Mouse (Mus musculus) liver, embryonic 15.5 days (tissue): ENCODE data around the gene Esp16. TPM values are rescaled to one million over a fixed set of nuclear protein-coding genes. Genes with fewer than 3 reads are reported as not detected.
"Not testable (repeated sequence)": the region's sequence is repeated elsewhere in the genome, so short reads cannot be mapped to it uniquely, and the experiment has no call there.

Source experiments
- ATAC-seq: fragments of 200-750 bp; cut with Nextera tagmentation; 2 replicates; pipeline ENCODE4 v1.8.0; 2017; ENCODE audit warnings: moderate number of reproducible peaks, mild to moderate bottlenecking, moderate library complexity; ENCODE audit not compliant: insufficient read depth
- H3K27ac ChIP-seq: fragments of 300-500 bp; sonication (generic); replicated peaks from 2 replicates; pipeline ENCODE4 v1.5.1; 2015; ENCODE audit warnings: mild to moderate bottlenecking, inconsistent platforms
- H3K27me3 ChIP-seq: fragments of 300-500 bp; sonication (generic); 2 replicates; pipeline ENCODE4 v1.6.1; 2015; ENCODE audit warnings: mild to moderate bottlenecking, inconsistent platforms
- H3K36me3 ChIP-seq: fragments of 300-500 bp; sonication (generic); replicated peaks from 2 replicates; pipeline ENCODE4 v1.6.1; 2015; ENCODE audit warnings: moderate library complexity, mild to moderate bottlenecking, inconsistent platforms
- H3K4me1 ChIP-seq: fragments of 300-500 bp; sonication (generic); replicated peaks from 2 replicates; pipeline ENCODE4 v1.6.1; 2015; ENCODE audit warnings: inconsistent platforms
- H3K4me2 ChIP-seq: fragments of 300-500 bp; sonication (generic); 2 replicates; pipeline ENCODE4 v1.6.1; 2015; ENCODE audit warnings: moderate library complexity, mild to moderate bottlenecking, inconsistent platforms
- H3K4me3 ChIP-seq: fragments of 300-500 bp; sonication (generic); replicated peaks from 2 replicates; pipeline ENCODE4 v1.5.1; 2015; ENCODE audit warnings: mild to moderate bottlenecking, inconsistent platforms
- H3K9ac ChIP-seq: fragments of 300-500 bp; sonication (generic); 2 replicates; pipeline ENCODE4 v1.6.1; 2015; ENCODE audit warnings: moderate library complexity, mild to moderate bottlenecking, inconsistent platforms
- H3K9me3 ChIP-seq: fragments of 300-500 bp; sonication (generic); replicated peaks from 2 replicates; pipeline ENCODE4 v1.6.1; 2016; ENCODE audit warnings: inconsistent platforms
- WGBS: fragments of 180-500 bp; shearing (Covaris S2); methylation state at CpG from one replicate; pipeline ENCODE4 v1.1.7; 2015; ENCODE audit warnings: mixed read lengths; ENCODE audit not compliant: insufficient replicate concordance; 5-methylcytosine and 5-hydroxymethylcytosine counted together
- polyA plus RNA-seq: library from polyadenylated mRNA; unstranded; fragments of >200 nt; fragmentation: Nextera tagmentation; extraction: Ambion mirVana; gene quantifications from 2 replicates; pipeline ENCODE4 v1.2.1, GENCODE M21; 2015

Gene Esp16
- polyA plus RNA-seq: not detected in 2 replicates

- H3K4me3 ChIP-seq, H3K9ac ChIP-seq, H3K27me3 ChIP-seq, ATAC-seq, H3K4me2 ChIP-seq, H3K27ac ChIP-seq, H3K36me3 ChIP-seq, H3K4me1 ChIP-seq, H3K9me3 ChIP-seq: not testable (repeated sequence)
- WGBS: 52% methylated on average over 6 of the region's 6 CpGs
Measured at GRCm38 (mm10) chr17:39535842-39536241, at the start of gene Esp16. Gene Esp16 (plus strand): TSS chr17:39536142.

- H3K27ac ChIP-seq: not testable (repeated sequence)
Measured at GRCm38 (mm10) chr17:39498043-39498442, 37.9 kb upstream of the Esp16 start.

More at GRCm38 (mm10) chr17:39498043-39498442, 37.9 kb upstream of the Esp16 start:
- H3K9ac ChIP-seq, H3K9me3 ChIP-seq, H3K36me3 ChIP-seq, H3K4me3 ChIP-seq, H3K4me1 ChIP-seq, H3K4me2 ChIP-seq, H3K27me3 ChIP-seq: not testable (repeated sequence)
- ATAC-seq: peak; percentile 60; the same call in 1 of the 2 replicates

Other genes with a start within 250 kb of the Esp16 start
- not detected in 2 replicates for gene Esp18, start 129.8 kb upstream of the Esp16 start, polyA plus RNA-seq
- gene Esp15, start 104.8 kb downstream of the Esp16 start, polyA plus RNA-seq: not detected in 2 replicates